12 mouse cellular contexts compared by ENCODE assay signal in the genomic region with DNA sequence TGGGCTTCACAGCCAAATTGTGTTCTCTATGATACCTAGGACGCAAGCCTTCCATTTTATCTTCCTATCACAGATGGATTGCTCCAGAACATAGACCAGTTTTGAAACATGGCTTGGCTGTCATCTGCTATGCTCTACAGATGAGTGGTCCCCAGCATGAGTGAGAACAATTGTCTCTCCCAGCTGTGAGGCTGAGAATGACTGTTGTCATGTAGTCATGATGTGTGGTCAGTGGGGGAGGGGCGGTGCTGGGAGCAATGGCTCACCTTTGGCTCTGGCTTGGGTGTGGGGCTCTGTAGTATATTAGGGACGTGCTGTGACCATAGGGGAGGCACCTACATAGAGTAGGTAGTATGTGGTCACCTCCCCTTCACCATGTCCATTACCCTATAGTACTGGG.
"Had no signal": no experiment of that assay in that cellular context is flagged by ENCODE, and none has a peak within 500 bp of the region (broad histone marks: within the 10 kb centered on the region; RNA-seq: fewer than 3 reads in every experiment).

No protein-coding gene starts in this region.

- H3K4me3 ChIP-seq: midbrain, embryonic 13.5 days; midbrain, embryonic 15.5 days; neural tube, embryonic 12.5 days; stomach, embryonic 15.5 days had no signal

- DNase-seq: lung, adult 18-20 months; lung, embryonic 14.5 days; lung, postnatal 10 days; lung, postnatal 4 days; right cerebral cortex, postnatal 14 days; thymus, postnatal 36 days had no signal

- H3K27ac ChIP-seq: liver, embryonic 14.5 days; midbrain, embryonic 13.5 days; midbrain, embryonic 15.5 days; neural tube, embryonic 12.5 days; stomach, embryonic 15.5 days; stomach, postnatal 0 days had no signal
